Mouse (Mus musculus) G1E (cell line): ENCODE measurements around the gene Rabl3.

Experiments used
- CTCF ChIP-seq: IDR thresholded peaks from 2 replicates; pipeline ENCODE4 v1.5.1; 2012; ENCODE audit warnings: low read depth, low read length, inconsistent platforms, mixed read lengths
- TAL1 ChIP-seq: conservative IDR thresholded peaks from 2 replicates; pipeline ENCODE4 v1.6.1; 2012; ENCODE audit warnings: low read depth, low read length, inconsistent platforms, mixed read lengths

DNA sequence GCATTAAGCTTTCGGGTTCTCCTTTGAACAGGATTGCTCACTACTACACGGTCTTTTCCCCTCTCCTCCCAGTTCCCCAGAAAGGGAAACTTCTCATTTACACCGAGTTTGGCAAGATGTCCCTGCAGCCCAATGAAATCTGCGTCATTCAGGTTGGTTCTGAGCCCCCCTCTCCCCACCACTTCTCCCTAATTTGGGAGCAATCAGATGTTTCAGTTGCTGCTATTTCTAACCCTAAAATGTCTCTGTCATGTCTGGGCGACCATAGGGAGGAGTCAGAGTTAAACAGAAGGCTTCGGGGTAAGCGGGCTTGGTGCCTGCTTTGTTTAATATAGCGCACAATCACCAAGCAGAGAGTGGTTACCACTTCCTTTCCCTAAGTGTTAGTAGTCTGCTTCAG, 76.4 kb downstream of the Rabl3 start:
- TF ChIP-seq CTCF: no peak
- no peak for TF ChIP-seq TAL1
